In genomic region chr11:73159957-73160810, GRCm38 (mm10) we compare ENCODE assay signal across 8 mouse cellular contexts. TPM values are rescaled to one million over a fixed set of nuclear protein-coding genes. Genes with fewer than 3 reads are reported as not detected.
A peak's percentile ranks its signal among the peaks of the same experiment; 100 is the strongest.
DNase-seq lines count a peak whose midpoint lies in the region; ATAC-seq and TF ChIP-seq lines count a peak whose summit lies in the region.

TSS of gene P2rx5 (plus strand) at chr11:73160421.

- H3K4me3 ChIP-seq in lung, embryonic 14.5 days (ENCODE audit: low read depth, low read length), result peak within 1 kb of the TSS; percentile 38

- H3K4me1 ChIP-seq in lung, embryonic 14.5 days (ENCODE audit: insufficient read depth), result peaks cover 6% of the 10 kb centered on the region

- H3K27ac ChIP-seq in lung, embryonic 14.5 days (ENCODE audit: low read depth), result no peak within 1 kb of the TSS

- peak within 1 kb of the TSS; percentile 39 for H3K9ac ChIP-seq in lung, embryonic 14.5 days

- peak; percentile 41 for DNase-seq in ovary, postnatal 36 days (ENCODE audit: low spot score)
- no peak for DNase-seq in ovary, postnatal 10 days (ENCODE audit: low spot score)
- peak; percentile 57 to 69 for DNase-seq in cerebellum, postnatal 25 days
- DNase-seq in kidney, adult 11 months, result peak; percentile 58
- DNase-seq in lung, embryonic 14.5 days, result peak; percentile 71
- peak; percentile 59 for DNase-seq in retina, postnatal 1 day
- DNase-seq in frontal cortex, postnatal 14 days (ENCODE audit: low spot score in 2 of 2), result no peak

- H3K36me3 ChIP-seq in lung, embryonic 14.5 days (ENCODE audit: insufficient read depth), result no peaks in the 10 kb centered on the region

- no peak for TF ChIP-seq CTCF in lung, embryonic 14.5 days (IDR thresholded peaks at IDR 0.05; ENCODE audit: low read depth)

- peak; percentile 80 for ATAC-seq in granulocyte monocyte progenitor cell, adult 5-6 weeks (replicated peaks; ENCODE audit: poor library complexity, severe bottlenecking)
- peak; percentile 81 for ATAC-seq in lung, embryonic 14.5 days (ENCODE audit: insufficient read depth)

- peaks cover 24% of the 10 kb centered on the region for H3K27me3 ChIP-seq in lung, embryonic 14.5 days (ENCODE audit: insufficient read depth, low read length)

- 2% methylated on average over 49 of the region's 49 CpGs for WGBS in lung, embryonic 14.5 days

- peak within 1 kb of the TSS; percentile 81 for H3K4me2 ChIP-seq in lung, embryonic 14.5 days

- no peaks in the 10 kb centered on the region for H3K9me3 ChIP-seq in lung, embryonic 14.5 days (ENCODE audit: low read depth, low read length)

RNA-seq across cellular contexts. Expression of gene P2rx5, which starts in this region (rescaled TPM):
- not detected in 2 replicates for total RNA-seq in granulocyte monocyte progenitor cell, adult 5-6 weeks (2014; fragmentation: Nextera tagmentation)
- not detected in 2 replicates for total RNA-seq in granulocyte monocyte progenitor cell, adult 5-6 weeks (2017)
- 0.15 and 0.21 TPM in 2 replicates for polyA plus RNA-seq in lung, embryonic 14.5 days (2014; fragmentation: Nextera tagmentation; extraction: Ambion mirVana)

Comparison
In these comparisons a context has a peak if more than half of its experiments do, and no peak if none do; other contexts are left out.
1. DNase-seq: peak in ovary, postnatal 36 days (single experiment), cerebellum, postnatal 25 days (2 of 2), kidney, adult 11 months (single experiment) and retina, postnatal 1 day (single experiment); none in ovary, postnatal 10 days (single experiment) and frontal cortex, postnatal 14 days (0 of 2).
2. Peak in ATAC-seq in granulocyte monocyte progenitor cell, adult 5-6 weeks; RNA of the gene not detected or under 1 TPM.
3. Peak in DNase-seq, ATAC-seq, H3K4me3 ChIP-seq, H3K9ac ChIP-seq and H3K4me2 ChIP-seq in lung, embryonic 14.5 days; RNA of the gene not detected or under 1 TPM.